Mouse (Mus musculus): Measurements from ENCODE around the gene Ift88. TPM values are rescaled to one million over a fixed set of nuclear protein-coding genes. Genes with fewer than 3 reads are reported as not detected.

Ift88 gene
- polyA plus RNA-seq, 1 experiment = 0.50 TPM

- TF ChIP-seq POLR2A (IDR thresholded peaks at IDR 0.05; ENCODE audit: low read depth, low read length) (no peak), CTCF (IDR thresholded peaks at IDR 0.05; ENCODE audit: extremely low read depth, insufficient read depth, insufficient read length, insufficient replicate concordance) (no peak)
- Histone ChIP-seq H3K4me3 (ENCODE audit: extremely low read depth, insufficient read depth, insufficient read length) (no peak overlapping the region), H3K27me3 (ENCODE audit: control insufficient read depth, insufficient read depth, low read length) (no peaks in the 10 kb centered on the region), H3K4me1 (ENCODE audit: control insufficient read depth, insufficient read depth, insufficient read length) (no peaks in the 10 kb centered on the region), H3K27ac (ENCODE audit: insufficient read depth, low read length) (no peak overlapping the region), H3K36me3 (ENCODE audit: control insufficient read depth, insufficient read depth, low read length) (no peaks in the 10 kb centered on the region)
- 88% methylated on average over 6 of the region's 6 CpGs for WGBS
- no peak for DNase-seq (ENCODE audit: low read depth in 1 of 2, low spot score in 2 of 2)
Measured at GRCm38 (mm10) chr14:57515156-57515762, 91.4 kb downstream of the Ift88 start.

GRCm38 (mm10) chr14:57517001-57517400, 93.1 kb downstream of the Ift88 start:
- Histone ChIP-seq H3K4me3 (ENCODE audit: extremely low read depth, insufficient read depth, insufficient read length) (no peak overlapping the region), H3K36me3 (ENCODE audit: control insufficient read depth, insufficient read depth, low read length) (no peaks in the 10 kb centered on the region), H3K27me3 (ENCODE audit: control insufficient read depth, insufficient read depth, low read length) (no peaks in the 10 kb centered on the region), H3K27ac (ENCODE audit: insufficient read depth, low read length) (no peak overlapping the region), H3K4me1 (ENCODE audit: control insufficient read depth, insufficient read depth, insufficient read length) (no peaks in the 10 kb centered on the region)
- TF ChIP-seq CTCF (IDR thresholded peaks at IDR 0.05; ENCODE audit: extremely low read depth, insufficient read depth, insufficient read length, insufficient replicate concordance) (no peak), POLR2A (IDR thresholded peaks at IDR 0.05; ENCODE audit: low read depth, low read length) (no peak)
- no peak for DNase-seq (ENCODE audit: low read depth in 1 of 2, low spot score in 2 of 2)
- WGBS = 92% methylated on average over 7 of the region's 7 CpGs

- no peak overlapping the region for H3K4me3 ChIP-seq (ENCODE audit: extremely low read depth, insufficient read depth, insufficient read length)
- DNase-seq (ENCODE audit: low read depth in 1 of 2, low spot score in 2 of 2) = no peak
- no peak for TF ChIP-seq POLR2A (IDR thresholded peaks at IDR 0.05; ENCODE audit: low read depth, low read length)
- no peak for TF ChIP-seq CTCF (IDR thresholded peaks at IDR 0.05; ENCODE audit: extremely low read depth, insufficient read depth, insufficient read length, insufficient replicate concordance)
- H3K4me1 ChIP-seq (ENCODE audit: control insufficient read depth, insufficient read depth, insufficient read length) = peaks cover 4% of the 10 kb centered on the region
- H3K27me3 ChIP-seq (ENCODE audit: control insufficient read depth, insufficient read depth, low read length) = peaks cover 18% of the 10 kb centered on the region
- WGBS = 74% methylated on average over 9 of the region's 9 CpGs
- no peaks in the 10 kb centered on the region for H3K36me3 ChIP-seq (ENCODE audit: control insufficient read depth, insufficient read depth, low read length)
- H3K27ac ChIP-seq (ENCODE audit: insufficient read depth, low read length) = no peak overlapping the region
Measured at GRCm38 (mm10) chr14:57523762-57524161, 99.9 kb downstream of the Ift88 start.

GRCm38 (mm10) chr14:57524671-57525387, 101.0 kb downstream of the Ift88 start, which contains the start of gene Il17d:
Gene Il17d (plus strand): TSS chr14:57524777.
- peaks cover 21% of the 10 kb centered on the region for H3K27me3 ChIP-seq (ENCODE audit: control insufficient read depth, insufficient read depth, low read length)
- 8% methylated on average over 86 of the region's 104 CpGs for WGBS
- no peaks in the 10 kb centered on the region for H3K36me3 ChIP-seq (ENCODE audit: control insufficient read depth, insufficient read depth, low read length)
- H3K4me3 ChIP-seq (ENCODE audit: extremely low read depth, insufficient read depth, insufficient read length) = peak within 1 kb of the TSS; percentile 64
- TF ChIP-seq CTCF (IDR thresholded peaks at IDR 0.05; ENCODE audit: extremely low read depth, insufficient read depth, insufficient read length, insufficient replicate concordance) (no peak), POLR2A (IDR thresholded peaks at IDR 0.05; ENCODE audit: low read depth, low read length) (no peak)
- no peak within 1 kb of the TSS for H3K27ac ChIP-seq (ENCODE audit: insufficient read depth, low read length)
- H3K4me1 ChIP-seq (ENCODE audit: control insufficient read depth, insufficient read depth, insufficient read length) = peaks cover 4% of the 10 kb centered on the region
- DNase-seq (ENCODE audit: low read depth in 1 of 2, low spot score in 2 of 2) = no peak

- Histone ChIP-seq H3K27me3 (ENCODE audit: control insufficient read depth, insufficient read depth, low read length) (peaks cover 21% of the 10 kb centered on the region), H3K4me3 (ENCODE audit: extremely low read depth, insufficient read depth, insufficient read length) (peak overlapping the region; percentile 64), H3K27ac (ENCODE audit: insufficient read depth, low read length) (no peak overlapping the region), H3K4me1 (ENCODE audit: control insufficient read depth, insufficient read depth, insufficient read length) (peaks cover 4% of the 10 kb centered on the region), H3K36me3 (ENCODE audit: control insufficient read depth, insufficient read depth, low read length) (no peaks in the 10 kb centered on the region)
- TF ChIP-seq CTCF (IDR thresholded peaks at IDR 0.05; ENCODE audit: extremely low read depth, insufficient read depth, insufficient read length, insufficient replicate concordance) = no peak
- no peak for TF ChIP-seq POLR2A (IDR thresholded peaks at IDR 0.05; ENCODE audit: low read depth, low read length)
- peak; percentile 4 to 43 for DNase-seq (ENCODE audit: low read depth in 1 of 2, low spot score in 2 of 2)
- 2% methylated on average over 53 of the region's 60 CpGs for WGBS
Measured at GRCm38 (mm10) chr14:57525388-57526049, 101.7 kb downstream of the Ift88 start.

GRCm38 (mm10) chr14:57526050-57526623, 102.3 kb downstream of the Ift88 start:
- no peak overlapping the region for H3K4me3 ChIP-seq (ENCODE audit: extremely low read depth, insufficient read depth, insufficient read length)
- peaks cover 4% of the 10 kb centered on the region for H3K4me1 ChIP-seq (ENCODE audit: control insufficient read depth, insufficient read depth, insufficient read length)
- H3K27me3 ChIP-seq (ENCODE audit: control insufficient read depth, insufficient read depth, low read length) = peaks cover 21% of the 10 kb centered on the region
- no peak overlapping the region for H3K27ac ChIP-seq (ENCODE audit: insufficient read depth, low read length)
- 63% methylated on average over 10 of the region's 10 CpGs for WGBS
- H3K36me3 ChIP-seq (ENCODE audit: control insufficient read depth, insufficient read depth, low read length) = no peaks in the 10 kb centered on the region
- TF ChIP-seq CTCF (IDR thresholded peaks at IDR 0.05; ENCODE audit: extremely low read depth, insufficient read depth, insufficient read length, insufficient replicate concordance) (no peak), POLR2A (IDR thresholded peaks at IDR 0.05; ENCODE audit: low read depth, low read length) (no peak)
- DNase-seq (ENCODE audit: low read depth in 1 of 2, low spot score in 2 of 2) = no peak
